Mouse (Mus musculus) hindbrain, embryonic 15.5 days (tissue): ENCODE measurements around the gene Slc41a3. TPM values are rescaled to one million over a fixed set of nuclear protein-coding genes. Genes with fewer than 3 reads are reported as not detected.

Experiments
- ATAC-seq: fragments of 200-750 bp; cut with Nextera tagmentation; 2 replicates; pipeline ENCODE4 v1.8.0; 2017; ENCODE audit warnings: low read depth, moderate number of reproducible peaks, moderate TSS enrichment; ENCODE audit not compliant: low FRiP score
- H3K27ac ChIP-seq: fragments of 300-500 bp; sonication (generic); replicated peaks from 2 replicates; pipeline ENCODE4 v1.5.1; 2015; ENCODE audit warnings: mild to moderate bottlenecking, inconsistent platforms
- H3K27me3 ChIP-seq: fragments of 300-500 bp; sonication (generic); 2 replicates; pipeline ENCODE4 v1.6.1; 2015; ENCODE audit warnings: control low read depth, inconsistent platforms
- H3K36me3 ChIP-seq: fragments of 300-500 bp; sonication (generic); 2 replicates; pipeline ENCODE4 v1.6.1; 2015; ENCODE audit warnings: control low read depth, inconsistent platforms
- H3K4me1 ChIP-seq: fragments of 300-500 bp; sonication (generic); replicated peaks from 2 replicates; pipeline ENCODE4 v1.6.1; 2015; ENCODE audit warnings: control low read depth, inconsistent platforms
- H3K4me2 ChIP-seq: fragments of 300-500 bp; sonication (generic); 2 replicates; pipeline ENCODE4 v1.6.1; 2015; ENCODE audit warnings: moderate library complexity, mild to moderate bottlenecking, inconsistent platforms
- H3K4me3 ChIP-seq: fragments of 300-500 bp; sonication (generic); 2 replicates; pipeline ENCODE4 v1.5.1; 2015; ENCODE audit warnings: mild to moderate bottlenecking, inconsistent platforms
- H3K9ac ChIP-seq: fragments of 300-500 bp; sonication (generic); 2 replicates; pipeline ENCODE4 v1.6.1; 2015; ENCODE audit warnings: inconsistent platforms
- H3K9me3 ChIP-seq: fragments of 300-500 bp; sonication (generic); 2 replicates; pipeline ENCODE4 v1.6.1; 2016; ENCODE audit warnings: control low read depth, inconsistent platforms
- WGBS: fragments of 180-500 bp; shearing (Covaris S2); methylation state at CpG from one replicate; pipeline ENCODE4 v1.1.7; 2015; 5-methylcytosine and 5-hydroxymethylcytosine counted together
- microRNA-seq: library from miRNA; unstranded; fragments of <30 nt; microRNA quantifications from one replicate; pipeline ENCODE4, GENCODE M21; 2016
- polyA plus RNA-seq: library from polyadenylated mRNA; unstranded; fragments of >200 nt; fragmentation: Nextera tagmentation; extraction: Ambion mirVana; gene quantifications from 2 replicates; pipeline ENCODE4 v1.2.1, GENCODE M21; 2015

Slc41a3 gene
- polyA plus RNA-seq, 1 experiment from 2014 or later = 8.5 TPM

GRCm38 (mm10) chr6:90695754-90696153, 91.2 kb downstream of the Slc41a3 start:
- Histone ChIP-seq H3K4me1 (peaks cover 32% of the 10 kb centered on the region), H3K27ac (peak overlapping the region; percentile 8; the same call in 1 of the 2 replicates), H3K9me3 (no peaks in the 10 kb centered on the region), H3K27me3 (no peaks in the 10 kb centered on the region), H3K36me3 (peaks cover 12% of the 10 kb centered on the region), H3K4me3 (no peak overlapping the region), H3K9ac (no peak overlapping the region), H3K4me2 (no peak overlapping the region)
- no peak for ATAC-seq
- WGBS = 71% methylated on average over 1 of the region's 1 CpGs

Small RNA genes within 50 kb of the gene (microRNA-seq; reads per million reads assigned to microRNA genes)
- not detected for gene Gm24816

Other genes starting within 250 kb of the Slc41a3 start
- 9.8 and 11.2 TPM in 2 replicates for gene Zxdc, start 235.2 kb upstream of the Slc41a3 start, polyA plus RNA-seq
- gene Cfap100, start 175.9 kb upstream of the Slc41a3 start, polyA plus RNA-seq = 6.7 and 7.2 TPM in 2 replicates
- gene Klf15, start 142.1 kb upstream of the Slc41a3 start, polyA plus RNA-seq = 17.3 and 20.0 TPM in 2 replicates
- 65.8 and 81.7 TPM in 2 replicates for gene Aldh1l1, start 118.3 kb upstream of the Slc41a3 start, polyA plus RNA-seq